Mouse (Mus musculus): ENCODE results near the gene Slc4a8. TPM values are rescaled to one million over a fixed set of nuclear protein-coding genes. Genes with fewer than 3 reads are reported as not detected.
"Not testable (repeated sequence)": the region's sequence is repeated elsewhere in the genome, so short reads cannot be mapped to it uniquely, and the experiment has no call there.

The Slc4a8 gene
- polyA plus RNA-seq, 1 experiment from 2014 or later: 1.3 TPM

- Histone ChIP-seq H3K9ac (ENCODE audit: low read length) (no peak overlapping the region), H3K4me1 (ENCODE audit: control insufficient read depth, insufficient read depth, low read length) (peaks cover 13% of the 10 kb centered on the region), H3K27me3 (ENCODE audit: control insufficient read depth, insufficient read depth, low read length) (peaks cover 23% of the 10 kb centered on the region), H3K9me3 (replicated peaks; ENCODE audit: control insufficient read depth, low read length) (no peaks in the 10 kb centered on the region), H3K27ac (ENCODE audit: low read length) (no peak overlapping the region), H3K4me2 (ENCODE audit: low read depth, low read length) (0 out of 2 replicates have a peak overlapping the region, but pooled peaks have one; percentile 20), H3K4me3 (ENCODE audit: low read length) (no peak overlapping the region), H3K36me3 (ENCODE audit: control insufficient read depth, insufficient read depth) (no peaks in the 10 kb centered on the region)
- ATAC-seq (replicated peaks; ENCODE audit: extremely low read depth, insufficient read depth, low FRiP score): no peak
- WGBS: 2% methylated on average over 7 of the region's 7 CpGs
Observed at GRCm38 (mm10) chr15:100757527-100757978, 4.0 kb upstream of the Slc4a8 start.

- Histone ChIP-seq H3K4me1 (ENCODE audit: control insufficient read depth, insufficient read depth, low read length) (peaks cover 13% of the 10 kb centered on the region), H3K36me3 (ENCODE audit: control insufficient read depth, insufficient read depth) (no peaks in the 10 kb centered on the region), H3K27me3 (ENCODE audit: control insufficient read depth, insufficient read depth, low read length) (peaks cover 32% of the 10 kb centered on the region), H3K9me3 (replicated peaks; ENCODE audit: control insufficient read depth, low read length) (no peaks in the 10 kb centered on the region), H3K4me2 (ENCODE audit: low read depth, low read length) (no peak overlapping the region), H3K9ac (ENCODE audit: low read length) (no peak overlapping the region), H3K4me3 (ENCODE audit: low read length) (no peak overlapping the region), H3K27ac (ENCODE audit: low read length) (no peak overlapping the region)
- 84% methylated on average over 10 of the region's 10 CpGs for whole genome bisulfite sequencing
- no peak for ATAC-seq (replicated peaks; ENCODE audit: extremely low read depth, insufficient read depth, low FRiP score)
Observed at GRCm38 (mm10) chr15:100759286-100759685, 2.3 kb upstream of the Slc4a8 start.

- Histone ChIP-seq H3K9me3 (replicated peaks; ENCODE audit: control insufficient read depth, low read length) (no peaks in the 10 kb centered on the region), H3K27me3 (ENCODE audit: control insufficient read depth, insufficient read depth, low read length) (peaks cover 49% of the 10 kb centered on the region), H3K27ac (ENCODE audit: low read length) (no peak overlapping the region), H3K36me3 (ENCODE audit: control insufficient read depth, insufficient read depth) (no peaks in the 10 kb centered on the region), H3K4me2 (ENCODE audit: low read depth, low read length) (peak overlapping the region; percentile 91), H3K4me3 (ENCODE audit: low read length) (peak overlapping the region; percentile 60), H3K4me1 (ENCODE audit: control insufficient read depth, insufficient read depth, low read length) (peaks cover 7% of the 10 kb centered on the region), H3K9ac (ENCODE audit: low read length) (no peak overlapping the region)
- whole genome bisulfite sequencing: 29% methylated on average over 9 of the region's 9 CpGs
- ATAC-seq (replicated peaks; ENCODE audit: extremely low read depth, insufficient read depth, low FRiP score): no peak
Observed at GRCm38 (mm10) chr15:100761036-100761418, 520 bp upstream of the Slc4a8 start.

- Histone ChIP-seq H3K27ac (ENCODE audit: low read length) (no peak overlapping the region), H3K4me1 (ENCODE audit: control insufficient read depth, insufficient read depth, low read length) (peaks cover 7% of the 10 kb centered on the region), H3K27me3 (ENCODE audit: control insufficient read depth, insufficient read depth, low read length) (peaks cover 61% of the 10 kb centered on the region), H3K9me3 (replicated peaks; ENCODE audit: control insufficient read depth, low read length) (no peaks in the 10 kb centered on the region), H3K36me3 (ENCODE audit: control insufficient read depth, insufficient read depth) (no peaks in the 10 kb centered on the region), H3K4me2 (ENCODE audit: low read depth, low read length) (no peak overlapping the region), H3K9ac (ENCODE audit: low read length) (no peak overlapping the region), H3K4me3 (ENCODE audit: low read length) (no peak overlapping the region)
- no peak for ATAC-seq (replicated peaks; ENCODE audit: extremely low read depth, insufficient read depth, low FRiP score)
- whole genome bisulfite sequencing: 50% methylated on average over 8 of the region's 8 CpGs
Observed at GRCm38 (mm10) chr15:100762649-100763048, 1.1 kb downstream of the Slc4a8 start.

GRCm38 (mm10) chr15:100764163-100764951 is 2.8 kb downstream of the Slc4a8 start:
- Histone ChIP-seq H3K4me3 (ENCODE audit: low read length) (no peak overlapping the region), H3K9me3 (replicated peaks; ENCODE audit: control insufficient read depth, low read length) (no peaks in the 10 kb centered on the region), H3K27me3 (ENCODE audit: control insufficient read depth, insufficient read depth, low read length) (peaks cover 69% of the 10 kb centered on the region), H3K36me3 (ENCODE audit: control insufficient read depth, insufficient read depth) (no peaks in the 10 kb centered on the region), H3K9ac (ENCODE audit: low read length) (no peak overlapping the region), H3K4me2 (ENCODE audit: low read depth, low read length) (no peak overlapping the region), H3K27ac (ENCODE audit: low read length) (no peak overlapping the region), H3K4me1 (ENCODE audit: control insufficient read depth, insufficient read depth, low read length) (peaks cover 7% of the 10 kb centered on the region)
- 69% methylated on average over 16 of the region's 16 CpGs for WGBS
- no peak for ATAC-seq (replicated peaks; ENCODE audit: extremely low read depth, insufficient read depth, low FRiP score)

GRCm38 (mm10) chr15:100766826-100767225 is 5.3 kb downstream of the Slc4a8 start:
- Histone ChIP-seq H3K27ac (ENCODE audit: low read length) (no peak overlapping the region), H3K4me3 (ENCODE audit: low read length) (no peak overlapping the region), H3K4me2 (ENCODE audit: low read depth, low read length) (no peak overlapping the region), H3K36me3 (ENCODE audit: control insufficient read depth, insufficient read depth) (no peaks in the 10 kb centered on the region), H3K9me3 (replicated peaks; ENCODE audit: control insufficient read depth, low read length) (no peaks in the 10 kb centered on the region), H3K27me3 (ENCODE audit: control insufficient read depth, insufficient read depth, low read length) (peaks cover 77% of the 10 kb centered on the region), H3K4me1 (ENCODE audit: control insufficient read depth, insufficient read depth, low read length) (peaks cover 4% of the 10 kb centered on the region; the same call in 1 of the 2 replicates), H3K9ac (ENCODE audit: low read length) (no peak overlapping the region)
- no peak for ATAC-seq (replicated peaks; ENCODE audit: extremely low read depth, insufficient read depth, low FRiP score)
- WGBS: 64% methylated on average over 9 of the region's 9 CpGs

- WGBS: 74% methylated on average over 13 of the region's 13 CpGs
- no peak overlapping the region for H3K4me3 ChIP-seq (ENCODE audit: low read length)
- H3K27ac ChIP-seq (ENCODE audit: low read length): no peak overlapping the region
- H3K9me3 ChIP-seq (replicated peaks; ENCODE audit: control insufficient read depth, low read length): no peaks in the 10 kb centered on the region
- peaks cover 73% of the 10 kb centered on the region for H3K27me3 ChIP-seq (ENCODE audit: control insufficient read depth, insufficient read depth, low read length)
- no peaks in the 10 kb centered on the region for H3K4me1 ChIP-seq (ENCODE audit: control insufficient read depth, insufficient read depth, low read length)
- no peak overlapping the region for H3K4me2 ChIP-seq (ENCODE audit: low read depth, low read length)
- H3K9ac ChIP-seq (ENCODE audit: low read length): no peak overlapping the region
- no peak for ATAC-seq (replicated peaks; ENCODE audit: extremely low read depth, insufficient read depth, low FRiP score)
- no peaks in the 10 kb centered on the region for H3K36me3 ChIP-seq (ENCODE audit: control insufficient read depth, insufficient read depth)
Observed at GRCm38 (mm10) chr15:100767851-100768250, 6.3 kb downstream of the Slc4a8 start.

- peaks cover 61% of the 10 kb centered on the region for H3K27me3 ChIP-seq (ENCODE audit: control insufficient read depth, insufficient read depth, low read length)
- not testable (repeated sequence) for H3K27ac ChIP-seq (ENCODE audit: low read length); ATAC-seq (replicated peaks; ENCODE audit: extremely low read depth, insufficient read depth, low FRiP score); H3K9me3 ChIP-seq (replicated peaks; ENCODE audit: control insufficient read depth, low read length); H3K4me3 ChIP-seq (ENCODE audit: low read length); H3K4me1 ChIP-seq (ENCODE audit: control insufficient read depth, insufficient read depth, low read length); H3K4me2 ChIP-seq (ENCODE audit: low read depth, low read length); H3K36me3 ChIP-seq (ENCODE audit: control insufficient read depth, insufficient read depth); H3K9ac ChIP-seq (ENCODE audit: low read length)
- 44% methylated on average over 4 of the region's 4 CpGs for WGBS
Observed at GRCm38 (mm10) chr15:100769023-100769422, 7.5 kb downstream of the Slc4a8 start.

- 92% methylated on average over 5 of the region's 5 CpGs for WGBS
- no peak for ATAC-seq (replicated peaks; ENCODE audit: extremely low read depth, insufficient read depth, low FRiP score)
- H3K27me3 ChIP-seq (ENCODE audit: control insufficient read depth, insufficient read depth, low read length): peaks cover 50% of the 10 kb centered on the region
Observed at GRCm38 (mm10) chr15:100770338-100770737, 8.8 kb downstream of the Slc4a8 start.

More at GRCm38 (mm10) chr15:100770338-100770737, 8.8 kb downstream of the Slc4a8 start:
- no peaks in the 10 kb centered on the region for H3K9me3 ChIP-seq (replicated peaks; ENCODE audit: control insufficient read depth, low read length)
- H3K4me3 ChIP-seq (ENCODE audit: low read length): no peak overlapping the region
- H3K36me3 ChIP-seq (ENCODE audit: control insufficient read depth, insufficient read depth): no peaks in the 10 kb centered on the region
- H3K9ac ChIP-seq (ENCODE audit: low read length): no peak overlapping the region
- H3K4me2 ChIP-seq (ENCODE audit: low read depth, low read length): no peak overlapping the region
- no peaks in the 10 kb centered on the region for H3K4me1 ChIP-seq (ENCODE audit: control insufficient read depth, insufficient read depth, low read length)
- no peak overlapping the region for H3K27ac ChIP-seq (ENCODE audit: low read length)

Data from heart, embryonic 16.5 days (tissue).